Mouse (Mus musculus): Measurements from ENCODE around the gene Slc6a5.
"Not testable (repeated sequence)": the region's sequence is repeated elsewhere in the genome, so short reads cannot be mapped to it uniquely, and the experiment has no call there.

Gene Slc6a5

GRCm38 (mm10) chr7:49913164-49913563 is 3.2 kb downstream of the Slc6a5 start:
- DNase-seq (ENCODE audit: extremely low read depth, low read depth, low spot score): no peak

GRCm38 (mm10) chr7:49913728-49914328 is 3.9 kb downstream of the Slc6a5 start:
- no peak for DNase-seq (ENCODE audit: extremely low read depth, low read depth, low spot score)

- DNase-seq (ENCODE audit: extremely low read depth, low read depth, low spot score): no peak
Measured at GRCm38 (mm10) chr7:49914946-49915345, 5.0 kb downstream of the Slc6a5 start.

- DNase-seq (ENCODE audit: extremely low read depth, low read depth, low spot score): no peak
Measured at GRCm38 (mm10) chr7:49915471-49915870, 5.5 kb downstream of the Slc6a5 start.

DNA sequence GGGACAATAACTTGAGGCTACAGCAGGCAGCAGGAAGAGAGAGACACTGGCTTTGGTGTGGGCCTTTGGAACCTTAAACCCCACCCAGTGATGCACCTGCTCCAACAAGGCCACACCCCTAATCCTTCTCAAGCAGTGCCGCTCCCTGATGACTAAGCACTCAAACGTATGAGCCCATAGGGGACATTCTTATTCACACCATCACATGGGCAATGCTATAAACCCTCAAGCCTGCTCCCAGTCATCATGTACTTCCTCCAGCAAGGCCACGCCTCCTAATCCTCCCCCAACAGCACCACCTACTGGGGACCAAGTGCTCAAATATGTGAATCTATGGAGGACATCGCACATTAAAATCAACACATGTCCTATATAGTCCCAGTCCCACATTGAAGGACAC is 9.5 kb downstream of the Slc6a5 start:
- DNase-seq (ENCODE audit: extremely low read depth, low read depth, low spot score): no peak

GRCm38 (mm10) chr7:49920751-49921150 is 10.8 kb downstream of the Slc6a5 start:
- DNase-seq (ENCODE audit: extremely low read depth, low read depth, low spot score): no peak

- DNase-seq (ENCODE audit: extremely low read depth, low read depth, low spot score): no peak
Measured at GRCm38 (mm10) chr7:49922928-49923327, 13.0 kb downstream of the Slc6a5 start.

DNA sequence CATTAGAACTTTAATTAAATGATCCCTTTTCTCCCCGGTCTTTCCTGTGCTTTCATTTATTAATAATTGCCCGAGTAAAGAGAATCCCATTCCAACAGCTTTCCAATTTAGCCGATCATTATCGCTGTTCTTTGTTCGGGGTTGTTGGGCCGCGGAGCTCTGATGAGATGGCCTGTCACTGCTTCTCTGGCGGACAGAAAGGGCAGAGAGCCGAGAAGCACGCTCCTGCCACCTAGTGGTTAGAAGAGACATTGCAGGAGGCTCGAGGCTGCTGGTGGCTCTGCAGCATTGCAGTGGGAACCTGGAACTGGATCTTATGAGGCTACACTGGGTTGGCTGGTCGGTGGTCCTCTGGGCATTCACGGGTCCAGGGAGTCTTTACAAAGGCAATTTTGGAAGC is 13.4 kb downstream of the Slc6a5 start:
- no peak for DNase-seq (ENCODE audit: extremely low read depth, low read depth, low spot score)

DNA sequence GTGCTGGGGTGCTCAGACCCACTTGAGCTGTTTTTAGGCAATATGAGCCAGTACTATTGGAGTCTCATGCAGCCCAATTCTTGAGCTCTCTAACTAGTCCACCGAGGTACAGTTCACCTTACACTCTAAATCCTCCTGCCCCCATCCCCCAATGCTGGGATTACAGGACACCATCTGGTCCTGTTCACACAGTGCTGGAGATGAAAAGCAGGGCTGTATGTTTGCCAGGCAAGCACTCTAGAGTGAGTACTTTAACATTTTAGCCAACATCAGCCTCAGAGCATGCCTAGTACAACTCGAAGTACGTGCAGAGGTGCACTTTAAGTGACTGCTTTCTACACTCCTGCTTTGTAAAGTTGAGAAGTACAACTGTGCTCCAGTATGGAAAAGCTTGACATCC is 18.6 kb downstream of the Slc6a5 start:
- DNase-seq (ENCODE audit: extremely low read depth, low read depth, low spot score): no peak

- no peak for DNase-seq (ENCODE audit: extremely low read depth, low read depth, low spot score)
Measured at GRCm38 (mm10) chr7:49929999-49930398, 20.1 kb downstream of the Slc6a5 start.

DNA sequence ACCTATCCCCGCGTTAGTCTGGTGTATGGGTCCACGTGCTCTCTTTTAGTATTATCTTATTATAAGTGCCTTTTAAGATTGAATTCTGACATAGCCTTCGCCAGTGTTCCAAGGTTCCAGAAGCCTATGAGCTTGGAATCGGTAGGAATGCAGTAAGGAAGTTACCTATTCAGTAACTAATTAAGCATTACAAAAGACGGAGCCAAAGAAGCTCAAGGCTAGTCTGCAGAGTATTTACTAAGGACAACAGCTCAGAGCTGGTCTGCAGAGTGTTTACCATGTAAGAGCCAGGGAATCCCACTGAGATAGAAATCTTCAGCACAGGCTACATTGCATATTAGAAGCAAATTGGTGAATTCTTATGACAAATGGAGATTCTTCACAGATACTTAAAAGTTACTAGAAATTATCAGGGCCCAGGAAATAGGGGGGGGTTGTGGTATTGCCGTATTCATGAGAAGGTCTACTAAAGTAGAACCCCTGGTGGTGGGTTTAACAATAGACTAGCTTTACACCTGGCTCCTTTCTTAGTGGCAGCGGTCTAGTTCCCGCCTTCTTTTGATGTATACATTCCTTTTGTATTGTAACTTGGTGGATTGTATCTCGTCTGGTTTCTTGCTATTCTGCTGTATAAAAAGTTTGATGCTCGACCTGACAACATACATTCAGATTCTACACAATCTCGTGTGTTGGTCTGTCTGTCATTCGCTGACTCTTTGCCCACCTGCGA is 23.6 kb downstream of the Slc6a5 start:
- DNase-seq (ENCODE audit: extremely low read depth, low read depth, low spot score): not testable (repeated sequence)

- no peak for DNase-seq (ENCODE audit: extremely low read depth, low read depth, low spot score)
Measured at GRCm38 (mm10) chr7:49936821-49937220, 26.9 kb downstream of the Slc6a5 start.

- DNase-seq (ENCODE audit: extremely low read depth, low read depth, low spot score): no peak
Measured at GRCm38 (mm10) chr7:49942023-49942422, 32.1 kb downstream of the Slc6a5 start.

DNA sequence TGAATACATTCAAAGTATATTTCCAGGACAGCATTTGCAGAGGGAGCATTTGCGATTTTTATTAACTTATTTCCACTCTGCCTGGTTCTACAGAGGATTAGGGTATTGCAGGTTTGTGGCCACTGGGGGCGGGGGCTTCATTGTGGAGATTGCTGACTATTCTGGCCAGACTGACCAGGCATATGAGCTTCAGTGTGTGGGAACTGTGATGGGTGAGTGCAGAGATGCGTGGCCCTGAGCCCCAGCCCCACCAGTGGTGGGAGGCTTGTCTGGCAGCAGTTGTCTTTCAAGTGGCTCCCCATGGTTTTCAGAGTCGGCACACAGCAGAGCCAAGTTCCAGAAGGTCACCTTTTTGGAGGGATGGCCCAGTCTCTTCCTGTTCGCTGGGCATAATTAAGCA is 32.5 kb downstream of the Slc6a5 start:
- no peak for DNase-seq (ENCODE audit: extremely low read depth, low read depth, low spot score)

- no peak for DNase-seq (ENCODE audit: extremely low read depth, low read depth, low spot score)
Measured at GRCm38 (mm10) chr7:49946691-49947090, 36.7 kb downstream of the Slc6a5 start.

GRCm38 (mm10) chr7:49953546-49954181 is 43.7 kb downstream of the Slc6a5 start:
- no peak for DNase-seq (ENCODE audit: extremely low read depth, low read depth, low spot score)

DNA sequence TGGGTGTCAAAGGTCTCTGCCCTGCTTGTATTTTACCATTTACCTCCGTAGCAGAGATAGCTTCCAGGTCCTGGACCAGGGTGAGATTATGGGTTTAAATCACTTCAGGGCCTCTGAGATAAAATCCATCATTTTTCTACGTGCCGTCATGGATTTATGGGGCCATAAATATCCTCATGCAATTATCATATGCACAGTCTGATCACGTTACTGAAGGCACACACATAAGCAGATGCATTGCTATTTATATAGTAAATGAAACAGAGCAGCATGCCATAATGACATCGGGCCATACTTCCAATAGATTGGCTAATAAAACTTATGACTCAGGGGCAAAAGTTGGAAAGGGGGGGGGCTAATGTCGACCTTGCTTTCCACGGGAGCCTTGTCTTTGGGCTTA is 44.9 kb downstream of the Slc6a5 start:
- DNase-seq (ENCODE audit: extremely low read depth, low read depth, low spot score): no peak

GRCm38 (mm10) chr7:49957142-49957541 is 47.2 kb downstream of the Slc6a5 start:
- DNase-seq (ENCODE audit: extremely low read depth, low read depth, low spot score): no peak

DNA sequence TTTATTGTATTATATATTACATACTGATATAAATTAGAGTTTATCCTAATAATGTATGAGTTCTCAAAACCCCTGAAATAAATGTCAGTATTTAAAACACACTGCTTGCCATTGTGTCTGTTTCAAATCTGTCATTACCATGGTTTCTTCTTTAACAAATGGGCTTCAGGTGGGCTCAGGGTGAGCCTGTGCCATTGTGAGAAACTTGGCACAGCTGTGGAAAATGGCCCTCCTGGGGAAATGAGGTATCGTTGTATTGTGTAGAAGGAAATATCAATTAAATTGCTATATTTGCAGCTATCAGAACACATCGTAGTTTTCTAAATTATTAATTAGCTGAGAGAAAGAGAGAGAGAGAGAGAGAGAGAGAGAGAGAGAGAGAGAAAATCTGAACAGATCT is 53.8 kb downstream of the Slc6a5 start:
- no peak for DNase-seq (ENCODE audit: extremely low read depth, low read depth, low spot score)

DNA sequence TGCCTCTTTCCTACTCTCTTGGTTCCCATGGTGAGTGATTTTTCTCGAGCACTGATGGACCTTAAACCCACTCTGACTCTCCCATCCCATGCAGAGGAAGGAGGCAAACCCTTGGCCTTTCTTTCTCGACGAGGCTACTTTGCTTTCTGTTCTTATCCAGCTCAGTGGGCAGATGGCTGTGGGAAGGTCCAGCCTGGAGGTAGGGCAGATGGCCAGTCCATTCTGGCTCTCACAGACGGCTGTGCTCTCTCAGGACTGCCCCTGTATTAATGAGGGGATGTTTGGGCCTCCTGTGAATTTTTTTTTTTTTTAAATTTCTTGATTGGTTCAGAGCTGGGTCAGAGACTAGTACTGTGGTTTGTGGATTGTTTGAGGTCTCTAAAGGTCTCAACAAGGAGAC is 59.6 kb downstream of the Slc6a5 start:
- DNase-seq (ENCODE audit: extremely low read depth, low read depth, low spot score): no peak

DNA sequence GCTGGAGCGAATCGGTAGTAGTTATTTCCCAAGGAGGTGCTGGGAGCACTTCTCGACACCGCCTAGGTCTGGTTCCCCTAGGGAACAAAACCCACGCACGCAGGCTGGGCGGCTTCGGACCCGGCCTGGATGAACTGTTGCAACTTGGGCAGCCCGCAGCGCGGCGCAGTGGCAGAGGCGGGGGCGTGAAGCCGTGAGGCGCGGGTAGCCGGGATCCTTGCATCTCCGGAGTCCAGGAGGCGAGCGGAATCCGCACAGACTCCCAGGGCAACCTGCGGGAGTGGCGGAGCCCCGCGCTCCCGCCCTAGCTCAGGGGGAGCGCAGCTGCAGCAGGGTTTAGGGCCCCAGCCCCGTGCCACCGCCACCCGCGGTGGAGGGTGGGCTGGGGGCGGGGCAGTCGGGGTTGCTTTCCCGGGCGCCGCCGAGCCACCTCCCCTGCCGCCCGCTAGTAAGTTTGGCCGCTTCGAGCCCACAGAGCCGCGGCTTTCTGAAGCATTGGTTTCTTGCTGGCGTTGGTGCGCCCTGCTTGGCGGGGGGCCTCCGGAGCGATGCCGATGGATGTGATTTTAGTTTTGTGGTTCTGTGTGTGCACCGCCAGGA is 65.0 kb downstream of the Slc6a5 start, which contains the start of gene Nell1:
Gene Nell1 (plus strand): TSS at position 24 of the 600 bp plus-strand sequence.
- no peak for DNase-seq (ENCODE audit: extremely low read depth, low read depth, low spot score)

Measured in fat pad, adult 2 months (tissue).